Mouse (Mus musculus): ENCODE data around the gene Syne3. TPM values are rescaled to one million over a fixed set of nuclear protein-coding genes. Genes with fewer than 3 reads are reported as not detected.
A peak's percentile ranks its signal among the peaks of the same experiment; 100 is the strongest.

The Syne3 gene
- polyA plus RNA-seq, 1 experiment from 2014 or later: 0.11 TPM

DNA sequence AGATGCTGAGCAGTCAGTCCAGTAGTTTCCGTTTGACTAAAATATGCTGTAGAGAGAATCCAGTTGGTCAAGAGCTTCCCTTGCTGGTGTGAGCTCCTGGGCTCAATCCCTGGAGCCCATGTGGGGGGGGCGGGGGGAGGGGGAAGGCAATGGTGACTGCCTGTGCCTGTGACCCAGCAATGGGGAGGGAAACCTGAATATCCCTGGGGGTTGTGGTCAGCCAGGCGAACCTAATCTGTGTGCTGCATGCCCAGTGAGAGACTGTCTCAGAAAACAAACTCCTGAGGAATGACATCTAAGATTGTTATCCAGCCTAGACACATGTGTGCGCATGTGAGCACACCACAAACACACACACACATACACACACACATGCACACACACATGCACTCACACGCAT lies 100.6 kb downstream of the Syne3 start:
- ATAC-seq (ENCODE audit: low FRiP score) (0 out of 2 replicates have a peak, but pooled peaks have one; percentile 48), DNase-seq (ENCODE audit: low spot score) (no peak)
- H3K4me3 ChIP-seq (ENCODE audit: low read depth, low read length): no peak overlapping the region
- no peak overlapping the region for H3K9ac ChIP-seq (ENCODE audit: low read depth, low read length)
- H3K27me3 ChIP-seq (ENCODE audit: control insufficient read depth, insufficient read depth, low read length): peaks cover 4% of the 10 kb centered on the region; the same call in 1 of the 2 replicates
- WGBS: 50% methylated on average over 5 of the region's 5 CpGs
- peaks cover 3% of the 10 kb centered on the region; the same call in 1 of the 2 replicates for H3K9me3 ChIP-seq (ENCODE audit: control insufficient read depth, low read length)
- no peak overlapping the region for H3K4me2 ChIP-seq (replicated peaks; ENCODE audit: low read depth, low read length)
- H3K27ac ChIP-seq (ENCODE audit: low read depth, low read length): no peak overlapping the region
- H3K36me3 ChIP-seq (ENCODE audit: control insufficient read depth, insufficient read depth, low read length): no peaks in the 10 kb centered on the region
- peaks cover 14% of the 10 kb centered on the region for H3K4me1 ChIP-seq (replicated peaks; ENCODE audit: control insufficient read depth, insufficient read depth, low read length)

DNA sequence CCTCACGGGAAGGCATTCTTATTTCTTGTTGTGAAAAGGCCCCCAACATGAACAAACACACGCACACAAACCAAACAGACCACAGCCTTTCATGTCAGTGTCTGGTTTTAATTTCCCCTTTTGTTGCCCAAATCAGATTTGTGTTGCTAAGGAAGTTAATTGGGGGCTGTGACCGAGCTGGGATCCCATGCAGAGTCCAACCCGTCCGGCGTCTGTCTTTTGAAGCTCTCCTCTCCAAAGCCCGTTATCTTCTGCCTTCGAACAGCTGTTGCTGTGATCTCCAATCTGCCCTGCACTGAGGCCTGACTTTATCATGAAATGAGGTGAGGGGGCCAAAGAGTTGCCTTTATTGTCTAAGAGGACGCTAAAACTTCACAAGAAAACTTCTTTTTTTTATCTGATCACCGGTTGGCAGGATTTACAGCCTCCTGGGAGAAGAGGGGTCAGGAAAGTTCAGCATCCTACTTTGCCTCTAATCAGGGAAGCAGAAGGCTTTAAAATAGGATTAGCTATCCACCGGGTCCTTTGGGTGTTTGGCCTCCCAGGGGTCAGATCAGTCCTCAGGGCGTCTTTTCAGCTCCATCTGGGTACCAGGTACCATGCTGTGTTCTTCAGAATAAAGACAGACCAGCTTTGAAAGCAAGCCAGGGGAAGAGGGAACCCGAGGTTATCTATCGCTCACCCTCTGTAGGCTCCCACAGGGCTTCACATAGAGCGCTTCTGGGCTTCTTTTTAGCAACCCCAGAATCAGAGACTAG lies 101.4 kb downstream of the Syne3 start:
- Histone ChIP-seq H3K4me1 (replicated peaks; ENCODE audit: control insufficient read depth, insufficient read depth, low read length) (peaks cover 14% of the 10 kb centered on the region), H3K9ac (ENCODE audit: low read depth, low read length) (no peak overlapping the region), H3K27me3 (ENCODE audit: control insufficient read depth, insufficient read depth, low read length) (peaks cover 4% of the 10 kb centered on the region; the same call in 1 of the 2 replicates), H3K9me3 (ENCODE audit: control insufficient read depth, low read length) (peaks cover 3% of the 10 kb centered on the region; the same call in 1 of the 2 replicates), H3K4me2 (replicated peaks; ENCODE audit: low read depth, low read length) (no peak overlapping the region), H3K4me3 (ENCODE audit: low read depth, low read length) (no peak overlapping the region), H3K36me3 (ENCODE audit: control insufficient read depth, insufficient read depth, low read length) (no peaks in the 10 kb centered on the region), H3K27ac (ENCODE audit: low read depth, low read length) (no peak overlapping the region)
- 4% methylated on average over 15 of the region's 15 CpGs for WGBS
- ATAC-seq (ENCODE audit: low FRiP score) (0 out of 2 replicates have a peak, but pooled peaks have one; percentile 4), DNase-seq (ENCODE audit: low spot score) (no peak)

DNA sequence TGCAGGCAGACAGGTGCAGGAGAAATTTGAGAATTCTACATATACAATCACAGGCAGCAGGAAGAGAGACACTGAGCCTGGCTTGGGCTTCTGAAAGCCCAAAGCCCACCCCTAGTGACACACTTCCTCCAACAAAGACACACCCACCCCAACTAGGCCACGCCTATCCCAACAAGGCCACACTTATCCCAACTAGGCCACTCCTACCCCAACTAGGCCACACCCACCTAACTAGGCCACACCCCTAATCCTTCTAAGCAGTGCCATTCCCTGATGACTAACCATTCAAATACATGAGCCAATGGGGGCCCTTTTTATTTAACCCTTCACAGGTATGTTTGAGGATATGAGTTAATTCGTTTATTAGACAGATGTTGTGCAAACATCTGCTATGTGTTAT lies 102.5 kb downstream of the Syne3 start:
- no peak for ATAC-seq (ENCODE audit: low FRiP score)
- H3K4me1 ChIP-seq (replicated peaks; ENCODE audit: control insufficient read depth, insufficient read depth, low read length): peaks cover 9% of the 10 kb centered on the region
- H3K36me3 ChIP-seq (ENCODE audit: control insufficient read depth, insufficient read depth, low read length): no peaks in the 10 kb centered on the region
- WGBS: 94% methylated on average over 2 of the region's 2 CpGs
- H3K4me2 ChIP-seq (replicated peaks; ENCODE audit: low read depth, low read length): no peak overlapping the region
- H3K4me3 ChIP-seq (ENCODE audit: low read depth, low read length): no peak overlapping the region
- no peak overlapping the region for H3K27ac ChIP-seq (ENCODE audit: low read depth, low read length)
- H3K9ac ChIP-seq (ENCODE audit: low read depth, low read length): no peak overlapping the region
- H3K27me3 ChIP-seq (ENCODE audit: control insufficient read depth, insufficient read depth, low read length): peaks cover 4% of the 10 kb centered on the region; the same call in 1 of the 2 replicates
- no peak for DNase-seq (ENCODE audit: low spot score)
- peaks cover 3% of the 10 kb centered on the region; the same call in 1 of the 2 replicates for H3K9me3 ChIP-seq (ENCODE audit: control insufficient read depth, low read length)

DNA sequence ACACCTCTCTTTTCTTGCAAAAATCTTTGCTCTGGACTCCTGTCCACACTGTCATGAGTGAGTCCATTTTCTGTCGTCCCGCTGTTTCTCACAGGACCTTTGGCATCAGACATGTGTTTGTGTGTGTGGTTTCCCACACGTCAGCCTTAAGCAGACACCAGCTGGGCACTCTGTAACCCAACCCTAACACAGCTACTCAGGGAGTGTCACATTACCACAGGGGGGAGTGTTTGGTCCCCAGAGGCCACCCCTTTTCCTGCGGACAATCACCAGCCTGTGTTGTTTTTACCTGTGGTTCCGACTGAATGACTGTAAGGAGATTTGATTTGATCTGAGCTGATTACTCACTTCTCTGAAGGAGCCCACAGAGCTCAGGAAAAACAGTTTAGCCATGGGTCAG lies 105.5 kb downstream of the Syne3 start:
- H3K9me3 ChIP-seq (ENCODE audit: control insufficient read depth, low read length): peaks cover 3% of the 10 kb centered on the region; the same call in 1 of the 2 replicates
- no peak overlapping the region for H3K4me2 ChIP-seq (replicated peaks; ENCODE audit: low read depth, low read length)
- 31% methylated on average over 5 of the region's 5 CpGs for WGBS
- no peak overlapping the region for H3K9ac ChIP-seq (ENCODE audit: low read depth, low read length)
- no peak overlapping the region for H3K4me3 ChIP-seq (ENCODE audit: low read depth, low read length)
- H3K4me1 ChIP-seq (replicated peaks; ENCODE audit: control insufficient read depth, insufficient read depth, low read length): peaks cover 9% of the 10 kb centered on the region
- no peak overlapping the region for H3K27ac ChIP-seq (ENCODE audit: low read depth, low read length)
- H3K36me3 ChIP-seq (ENCODE audit: control insufficient read depth, insufficient read depth, low read length): no peaks in the 10 kb centered on the region
- ATAC-seq (ENCODE audit: low FRiP score) (no peak), DNase-seq (ENCODE audit: low spot score) (no peak)
- no peaks in the 10 kb centered on the region for H3K27me3 ChIP-seq (ENCODE audit: control insufficient read depth, insufficient read depth, low read length)

DNA sequence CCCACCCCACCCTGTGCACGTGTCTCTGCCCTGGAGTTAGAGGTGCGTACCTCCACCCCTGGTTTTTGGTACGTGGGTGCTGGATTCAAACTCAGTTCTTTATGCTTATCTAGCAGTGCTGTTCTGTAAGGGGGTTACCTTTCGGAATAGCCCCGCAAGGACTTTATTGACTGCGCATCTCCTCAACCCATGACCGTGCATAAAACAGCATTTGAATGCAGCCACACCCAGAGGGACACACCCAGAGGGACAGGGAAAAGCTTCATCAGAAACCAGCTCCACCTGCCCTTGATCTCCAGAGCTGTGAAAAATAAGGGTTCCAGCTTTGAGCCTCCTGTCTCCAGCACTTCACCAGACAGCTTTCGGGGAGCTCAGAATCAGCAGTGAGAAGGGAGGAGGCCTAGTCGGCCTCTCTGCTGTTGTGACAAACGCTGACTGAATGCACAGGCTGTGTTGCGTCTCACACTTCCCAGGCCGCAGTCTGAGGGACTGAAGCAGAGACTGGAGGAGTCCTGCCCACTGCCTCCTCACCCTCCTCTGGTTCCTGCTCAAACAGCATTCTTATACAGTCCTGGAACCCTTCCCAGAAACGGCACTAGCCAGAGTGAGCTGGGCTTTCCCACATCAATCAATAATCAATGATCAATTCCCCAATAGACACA lies 107.1 kb downstream of the Syne3 start:
- Histone ChIP-seq H3K27me3 (ENCODE audit: control insufficient read depth, insufficient read depth, low read length) (no peaks in the 10 kb centered on the region), H3K36me3 (ENCODE audit: control insufficient read depth, insufficient read depth, low read length) (no peaks in the 10 kb centered on the region), H3K27ac (ENCODE audit: low read depth, low read length) (no peak overlapping the region), H3K4me1 (replicated peaks; ENCODE audit: control insufficient read depth, insufficient read depth, low read length) (no peaks in the 10 kb centered on the region), H3K4me3 (ENCODE audit: low read depth, low read length) (no peak overlapping the region), H3K4me2 (replicated peaks; ENCODE audit: low read depth, low read length) (no peak overlapping the region), H3K9me3 (ENCODE audit: control insufficient read depth, low read length) (peaks cover 3% of the 10 kb centered on the region; the same call in 1 of the 2 replicates), H3K9ac (ENCODE audit: low read depth, low read length) (no peak overlapping the region)
- DNase-seq (ENCODE audit: low spot score) (no peak), ATAC-seq (ENCODE audit: low FRiP score) (no peak)
- 83% methylated on average over 13 of the region's 13 CpGs for WGBS

DNA sequence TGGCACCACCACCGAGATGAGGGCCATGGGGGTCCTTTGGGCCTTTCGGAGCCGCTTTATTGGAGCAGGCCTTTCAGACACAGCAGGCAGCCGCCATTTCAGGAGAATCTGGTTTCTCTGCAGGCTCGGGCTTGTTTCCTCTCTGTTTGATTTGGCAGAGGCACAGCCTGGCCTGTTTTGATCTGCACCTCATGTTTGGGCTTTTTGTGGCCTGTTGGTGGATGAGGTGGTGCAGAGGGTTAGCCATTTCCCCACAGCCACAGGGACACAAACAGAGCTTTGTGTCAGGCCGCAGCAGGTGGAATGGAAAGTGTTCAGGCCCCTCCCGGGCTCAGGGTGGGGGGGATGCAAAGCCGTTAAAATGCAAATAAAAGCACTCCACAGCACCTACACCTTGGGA lies 108.3 kb downstream of the Syne3 start:
- Histone ChIP-seq H3K4me3 (ENCODE audit: low read depth, low read length) (no peak overlapping the region), H3K36me3 (ENCODE audit: control insufficient read depth, insufficient read depth, low read length) (no peaks in the 10 kb centered on the region), H3K9me3 (ENCODE audit: control insufficient read depth, low read length) (no peaks in the 10 kb centered on the region), H3K4me1 (replicated peaks; ENCODE audit: control insufficient read depth, insufficient read depth, low read length) (peaks cover 4% of the 10 kb centered on the region; the same call in 1 of the 2 replicates), H3K4me2 (replicated peaks; ENCODE audit: low read depth, low read length) (no peak overlapping the region), H3K27ac (ENCODE audit: low read depth, low read length) (peak overlapping the region; percentile 39; the same call in 1 of the 2 replicates), H3K27me3 (ENCODE audit: control insufficient read depth, insufficient read depth, low read length) (no peaks in the 10 kb centered on the region), H3K9ac (ENCODE audit: low read depth, low read length) (no peak overlapping the region)
- ATAC-seq (ENCODE audit: low FRiP score) (peak; percentile 28), DNase-seq (ENCODE audit: low spot score) (no peak)
- WGBS: 31% methylated on average over 8 of the region's 8 CpGs

DNA sequence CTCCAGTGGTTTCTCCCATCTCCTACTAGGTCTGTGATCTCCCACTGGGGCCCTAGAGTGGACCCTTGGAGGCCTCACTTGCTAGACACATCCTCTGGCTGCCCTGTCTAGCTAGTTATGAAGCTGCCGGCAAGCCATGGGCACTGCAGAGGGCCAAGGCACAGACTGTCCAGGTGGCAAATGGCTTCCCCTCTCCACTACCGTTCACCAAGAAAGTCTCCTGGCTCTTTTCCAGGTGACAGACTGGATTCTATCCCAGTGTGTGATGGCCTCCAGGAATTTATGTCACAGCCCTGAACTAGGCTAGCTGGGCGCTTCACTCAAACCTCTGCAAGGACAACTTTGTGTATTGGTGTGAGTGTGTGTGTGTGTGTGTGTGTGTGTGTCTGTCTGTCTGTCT lies 109.8 kb downstream of the Syne3 start:
- Histone ChIP-seq H3K36me3 (ENCODE audit: control insufficient read depth, insufficient read depth, low read length) (no peaks in the 10 kb centered on the region), H3K4me3 (ENCODE audit: low read depth, low read length) (no peak overlapping the region), H3K27ac (ENCODE audit: low read depth, low read length) (no peak overlapping the region), H3K9ac (ENCODE audit: low read depth, low read length) (no peak overlapping the region), H3K27me3 (ENCODE audit: control insufficient read depth, insufficient read depth, low read length) (no peaks in the 10 kb centered on the region), H3K4me2 (replicated peaks; ENCODE audit: low read depth, low read length) (no peak overlapping the region), H3K4me1 (replicated peaks; ENCODE audit: control insufficient read depth, insufficient read depth, low read length) (peaks cover 4% of the 10 kb centered on the region; the same call in 1 of the 2 replicates), H3K9me3 (ENCODE audit: control insufficient read depth, low read length) (no peaks in the 10 kb centered on the region)
- ATAC-seq (ENCODE audit: low FRiP score): no peak
- 81% methylated on average over 3 of the region's 3 CpGs for WGBS
- DNase-seq (ENCODE audit: low spot score): no peak

DNA sequence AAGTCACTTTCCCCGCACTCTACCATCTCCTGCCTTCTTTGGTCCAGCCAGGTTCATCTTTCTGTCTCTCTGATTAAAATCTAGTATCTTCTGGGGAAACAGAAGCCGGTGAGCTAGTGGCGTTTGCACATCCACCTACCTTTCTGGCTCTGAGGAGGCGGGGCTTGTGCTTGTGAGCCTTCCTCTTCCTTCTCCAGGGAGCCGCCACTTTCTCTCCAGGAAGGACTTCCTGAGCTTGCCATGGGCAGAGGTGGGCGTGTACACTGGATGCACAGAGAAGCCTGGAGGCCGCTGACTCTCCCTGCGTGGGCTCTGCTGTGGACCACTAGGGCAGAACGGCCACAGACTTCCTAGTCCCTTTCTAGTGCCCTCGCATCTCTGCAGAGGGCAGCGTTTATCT lies 110.4 kb downstream of the Syne3 start:
- Histone ChIP-seq H3K4me3 (ENCODE audit: low read depth, low read length) (no peak overlapping the region), H3K9ac (ENCODE audit: low read depth, low read length) (no peak overlapping the region), H3K36me3 (ENCODE audit: control insufficient read depth, insufficient read depth, low read length) (no peaks in the 10 kb centered on the region), H3K27ac (ENCODE audit: low read depth, low read length) (no peak overlapping the region), H3K4me2 (replicated peaks; ENCODE audit: low read depth, low read length) (no peak overlapping the region), H3K9me3 (ENCODE audit: control insufficient read depth, low read length) (no peaks in the 10 kb centered on the region), H3K4me1 (replicated peaks; ENCODE audit: control insufficient read depth, insufficient read depth, low read length) (peaks cover 4% of the 10 kb centered on the region; the same call in 1 of the 2 replicates), H3K27me3 (ENCODE audit: control insufficient read depth, insufficient read depth, low read length) (no peaks in the 10 kb centered on the region)
- WGBS: 66% methylated on average over 11 of the region's 11 CpGs
- ATAC-seq (ENCODE audit: low FRiP score): no peak
- no peak for DNase-seq (ENCODE audit: low spot score)
